In genomic region chr14:110470714-110471113, GRCm38 (mm10) we compare ENCODE assay signal across 25 mouse cellular contexts.
"Had no signal": no experiment of that assay in that cellular context is flagged by ENCODE, and none has a peak within 500 bp of the region (broad histone marks: within the 10 kb centered on the region; RNA-seq: fewer than 3 reads in every experiment).

No protein-coding gene starts in this region.

- H3K9me3 ChIP-seq: heart, embryonic 13.5 days; heart, embryonic 15.5 days; hindbrain, embryonic 15.5 days; kidney, embryonic 15.5 days; limb, embryonic 13.5 days; limb, embryonic 15.5 days; liver, embryonic 12.5 days had no signal

- DNase-seq: gastrocnemius, adult 2 months; gastrocnemius, postnatal 10 days; gastrocnemius, postnatal 25 days; heart, adult 2 months; heart, postnatal 14 days; heart, postnatal 36 days; kidney, adult 11 months; kidney, adult 2 months; kidney, adult 9 months; kidney, postnatal 14 days; kidney, postnatal 36 days; layer of hippocampus, adult 9-11 months; layer of hippocampus, postnatal 36 days; left cerebral cortex, postnatal 4 days had no signal

- H3K4me2 ChIP-seq: heart, embryonic 11.5 days; heart, embryonic 13.5 days; heart, embryonic 15.5 days; hindbrain, embryonic 15.5 days; kidney, embryonic 15.5 days; limb, embryonic 13.5 days; limb, embryonic 15.5 days; liver, embryonic 12.5 days had no signal

- H3K4me3 ChIP-seq: gastrocnemius, adult 2 months; heart, adult 2 months; heart, embryonic 13.5 days; heart, embryonic 15.5 days; hindbrain, embryonic 15.5 days; kidney, embryonic 15.5 days; limb, embryonic 13.5 days; limb, embryonic 15.5 days; liver, embryonic 12.5 days had no signal

- H3K27me3 ChIP-seq: heart, embryonic 13.5 days; heart, embryonic 15.5 days; hindbrain, embryonic 15.5 days; kidney, embryonic 15.5 days; limb, embryonic 13.5 days; limb, embryonic 15.5 days; liver, embryonic 12.5 days had no signal

- H3K27ac ChIP-seq: gastrocnemius, adult 2 months; heart, adult 2 months; heart, embryonic 13.5 days; heart, embryonic 15.5 days; hindbrain, embryonic 15.5 days; kidney, embryonic 15.5 days; kidney, postnatal 0 days; limb, embryonic 13.5 days; limb, embryonic 15.5 days; liver, embryonic 12.5 days; liver, embryonic 14.5 days had no signal

- ATAC-seq: intestine, embryonic 16.5 days; liver, embryonic 12.5 days had no signal

- H3K4me1 ChIP-seq: heart, embryonic 13.5 days; heart, embryonic 15.5 days; hindbrain, embryonic 15.5 days; kidney, embryonic 15.5 days; limb, embryonic 13.5 days; limb, embryonic 15.5 days; liver, embryonic 12.5 days had no signal

- H3K36me3 ChIP-seq: heart, embryonic 13.5 days; heart, embryonic 15.5 days; hindbrain, embryonic 15.5 days; kidney, embryonic 15.5 days; limb, embryonic 13.5 days; limb, embryonic 15.5 days; liver, embryonic 12.5 days had no signal

- H3K9ac ChIP-seq: heart, embryonic 13.5 days; heart, embryonic 15.5 days; hindbrain, embryonic 15.5 days; kidney, embryonic 15.5 days; limb, embryonic 13.5 days; limb, embryonic 15.5 days; liver, embryonic 12.5 days; liver, embryonic 14.5 days had no signal
